Mouse (Mus musculus): Measurements from ENCODE around the gene Shc3. TPM values are rescaled to one million over a fixed set of nuclear protein-coding genes. Genes with fewer than 3 reads are reported as not detected.

The Shc3 gene
- polyA plus RNA-seq, 1 experiment: 1.1 TPM

DNA sequence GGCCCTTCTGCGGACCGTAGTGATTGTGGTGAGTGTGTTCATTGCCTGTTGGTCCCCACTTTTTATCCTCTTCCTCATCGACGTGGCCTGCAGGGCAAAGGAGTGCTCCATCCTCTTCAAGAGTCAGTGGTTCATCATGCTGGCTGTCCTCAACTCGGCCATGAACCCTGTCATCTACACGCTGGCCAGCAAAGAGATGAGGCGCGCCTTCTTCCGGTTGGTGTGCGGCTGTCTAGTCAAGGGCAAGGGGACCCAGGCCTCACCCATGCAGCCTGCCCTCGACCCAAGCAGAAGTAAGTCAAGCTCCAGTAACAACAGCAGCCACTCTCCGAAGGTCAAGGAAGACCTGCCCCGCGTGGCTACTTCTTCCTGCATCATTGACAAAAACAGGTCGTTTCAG, 149.7 kb downstream of the Shc3 start:
- 85% methylated on average over 15 of the region's 15 CpGs for whole genome bisulfite sequencing
- Histone ChIP-seq H3K27me3 (replicated peaks; ENCODE audit: control insufficient read depth, insufficient read depth, low read length) (no peaks in the 10 kb centered on the region), H3K4me1 (ENCODE audit: control insufficient read depth, insufficient read depth, low read length) (no peaks in the 10 kb centered on the region), H3K27ac (ENCODE audit: insufficient read depth, low read depth, low read length) (no peak overlapping the region), H3K36me3 (ENCODE audit: control insufficient read depth, insufficient read depth, low read length) (no peaks in the 10 kb centered on the region), H3K4me3 (ENCODE audit: insufficient read depth, low read depth, low read length) (no peak overlapping the region)
- no peak for DNase-seq
- TF ChIP-seq POLR2A (IDR thresholded peaks at IDR 0.05; ENCODE audit: low read depth, low read length): no peak
- no peak for TF ChIP-seq CTCF (conservative IDR thresholded peaks at IDR 0.05; ENCODE audit: insufficient read depth, insufficient read length, low read depth, low read length)

DNA sequence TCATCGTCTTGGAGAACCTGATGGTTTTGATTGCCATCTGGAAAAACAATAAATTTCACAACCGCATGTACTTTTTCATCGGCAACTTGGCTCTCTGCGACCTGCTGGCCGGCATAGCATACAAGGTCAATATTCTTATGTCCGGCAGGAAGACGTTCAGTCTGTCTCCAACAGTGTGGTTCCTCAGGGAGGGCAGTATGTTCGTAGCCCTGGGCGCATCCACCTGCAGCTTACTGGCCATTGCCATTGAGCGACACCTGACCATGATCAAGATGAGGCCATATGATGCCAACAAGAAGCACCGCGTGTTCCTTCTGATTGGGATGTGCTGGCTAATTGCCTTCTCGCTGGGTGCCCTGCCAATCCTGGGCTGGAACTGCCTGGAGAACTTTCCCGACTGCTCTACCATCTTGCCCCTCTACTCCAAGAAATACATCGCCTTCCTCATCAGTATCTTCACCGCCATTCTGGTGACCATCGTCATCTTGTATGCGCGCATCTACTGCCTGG, 150.2 kb downstream of the Shc3 start:
- no peak overlapping the region for H3K27ac ChIP-seq (ENCODE audit: insufficient read depth, low read depth, low read length)
- DNase-seq: no peak
- no peaks in the 10 kb centered on the region for H3K27me3 ChIP-seq (replicated peaks; ENCODE audit: control insufficient read depth, insufficient read depth, low read length)
- TF ChIP-seq POLR2A (IDR thresholded peaks at IDR 0.05; ENCODE audit: low read depth, low read length) (no peak), CTCF (conservative IDR thresholded peaks at IDR 0.05; ENCODE audit: insufficient read depth, insufficient read length, low read depth, low read length) (no peak)
- no peaks in the 10 kb centered on the region for H3K4me1 ChIP-seq (ENCODE audit: control insufficient read depth, insufficient read depth, low read length)
- no peak overlapping the region for H3K4me3 ChIP-seq (ENCODE audit: insufficient read depth, low read depth, low read length)
- WGBS: 72% methylated on average over 19 of the region's 19 CpGs
- no peaks in the 10 kb centered on the region for H3K36me3 ChIP-seq (ENCODE audit: control insufficient read depth, insufficient read depth, low read length)

DNA sequence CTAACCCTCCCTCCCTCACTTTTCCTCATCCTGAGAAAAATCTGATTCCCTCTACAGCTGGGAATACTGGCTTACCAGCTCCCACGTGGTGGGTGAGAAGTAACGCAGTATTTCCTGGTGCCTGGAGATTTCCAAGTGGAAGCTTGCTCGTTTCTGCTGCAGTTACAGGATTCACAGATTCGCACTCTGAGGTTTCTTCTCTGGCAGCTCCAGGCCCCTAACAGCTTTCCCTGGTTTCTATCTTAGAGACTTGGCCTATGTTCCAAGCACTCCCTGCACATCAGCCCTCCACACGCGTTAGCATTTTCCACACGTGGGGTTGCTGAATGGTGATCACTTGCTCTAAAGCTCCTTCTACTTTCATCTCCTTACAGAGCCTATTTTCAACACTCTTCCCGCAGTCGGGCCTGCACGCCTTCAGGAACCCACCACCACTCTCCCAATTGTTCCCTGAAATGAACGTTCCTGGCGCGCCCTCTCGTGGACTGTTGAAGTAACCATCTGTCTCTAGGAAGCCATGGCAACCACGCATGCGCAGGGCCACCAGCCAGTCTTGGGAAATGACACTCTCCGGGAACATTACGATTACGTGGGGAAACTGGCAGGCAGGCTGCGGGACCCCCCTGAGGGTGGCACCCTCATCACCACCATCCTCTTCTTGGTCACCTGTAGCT, 150.8 kb downstream of the Shc3 start:
- H3K27ac ChIP-seq (ENCODE audit: insufficient read depth, low read depth, low read length): peak overlapping the region; percentile 14; the same call in 1 of the 2 replicates
- 8% methylated on average over 20 of the region's 20 CpGs for WGBS
- DNase-seq: peak; percentile 94
- H3K4me3 ChIP-seq (ENCODE audit: insufficient read depth, low read depth, low read length): no peak overlapping the region
- TF ChIP-seq CTCF (conservative IDR thresholded peaks at IDR 0.05; ENCODE audit: insufficient read depth, insufficient read length, low read depth, low read length) (peak; percentile 94), POLR2A (IDR thresholded peaks at IDR 0.05; ENCODE audit: low read depth, low read length) (no peak)
- no peaks in the 10 kb centered on the region for H3K27me3 ChIP-seq (replicated peaks; ENCODE audit: control insufficient read depth, insufficient read depth, low read length)
- no peaks in the 10 kb centered on the region for H3K4me1 ChIP-seq (ENCODE audit: control insufficient read depth, insufficient read depth, low read length)
- no peaks in the 10 kb centered on the region for H3K36me3 ChIP-seq (ENCODE audit: control insufficient read depth, insufficient read depth, low read length)

DNA sequence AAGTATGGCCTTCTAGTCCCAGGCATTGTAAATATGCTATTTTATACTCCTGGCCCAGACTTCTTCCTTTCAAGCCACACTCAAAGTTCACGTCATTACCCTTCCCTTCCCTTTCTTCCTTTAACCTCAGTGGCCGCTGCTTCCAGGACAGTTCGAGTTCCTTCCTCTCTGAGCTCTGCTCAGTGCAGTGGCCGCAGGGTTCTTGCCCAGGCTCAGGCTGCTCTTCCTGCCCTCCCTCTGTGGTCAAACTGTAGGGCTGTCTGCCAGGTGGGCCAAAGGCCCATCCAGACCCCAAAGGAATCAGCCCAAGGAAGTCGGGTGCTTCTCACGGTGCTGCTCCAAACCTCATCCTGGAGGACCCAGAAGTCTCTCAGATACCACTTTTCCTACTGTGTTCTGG, 151.4 kb downstream of the Shc3 start:
- H3K4me3 ChIP-seq (ENCODE audit: insufficient read depth, low read depth, low read length): no peak overlapping the region
- TF ChIP-seq CTCF (conservative IDR thresholded peaks at IDR 0.05; ENCODE audit: insufficient read depth, insufficient read length, low read depth, low read length): no peak
- no peak for TF ChIP-seq POLR2A (IDR thresholded peaks at IDR 0.05; ENCODE audit: low read depth, low read length)
- no peaks in the 10 kb centered on the region for H3K4me1 ChIP-seq (ENCODE audit: control insufficient read depth, insufficient read depth, low read length)
- DNase-seq: peak; percentile 53
- H3K36me3 ChIP-seq (ENCODE audit: control insufficient read depth, insufficient read depth, low read length): no peaks in the 10 kb centered on the region
- peak overlapping the region; percentile 25; the same call in 1 of the 2 replicates for H3K27ac ChIP-seq (ENCODE audit: insufficient read depth, low read depth, low read length)
- WGBS: 57% methylated on average over 6 of the region's 6 CpGs
- no peaks in the 10 kb centered on the region for H3K27me3 ChIP-seq (replicated peaks; ENCODE audit: control insufficient read depth, insufficient read depth, low read length)

DNA sequence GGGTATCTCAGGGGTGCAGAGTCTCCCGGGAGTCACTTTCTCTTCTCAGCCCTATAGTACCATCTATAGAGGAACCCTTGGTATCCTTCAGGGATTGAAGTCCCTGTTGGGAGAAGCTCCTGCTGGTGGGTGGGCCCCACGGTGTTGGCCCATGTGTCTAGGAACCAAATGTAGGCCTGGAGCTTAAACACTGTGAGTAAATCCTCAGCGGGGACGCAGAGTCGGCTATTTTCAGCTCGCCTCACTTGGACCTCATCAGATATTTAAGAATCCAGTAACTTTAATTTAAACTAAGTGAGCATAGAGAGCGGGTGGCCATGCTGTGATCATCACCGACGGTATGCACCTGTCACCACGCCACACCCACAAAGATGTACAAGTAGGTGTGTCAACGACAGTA, 152.5 kb downstream of the Shc3 start:
- H3K27me3 ChIP-seq (replicated peaks; ENCODE audit: control insufficient read depth, insufficient read depth, low read length): no peaks in the 10 kb centered on the region
- 84% methylated on average over 11 of the region's 11 CpGs for WGBS
- TF ChIP-seq POLR2A (IDR thresholded peaks at IDR 0.05; ENCODE audit: low read depth, low read length) (no peak), CTCF (conservative IDR thresholded peaks at IDR 0.05; ENCODE audit: insufficient read depth, insufficient read length, low read depth, low read length) (no peak)
- H3K4me1 ChIP-seq (ENCODE audit: control insufficient read depth, insufficient read depth, low read length): no peaks in the 10 kb centered on the region
- DNase-seq: no peak
- H3K27ac ChIP-seq (ENCODE audit: insufficient read depth, low read depth, low read length): no peak overlapping the region
- H3K36me3 ChIP-seq (ENCODE audit: control insufficient read depth, insufficient read depth, low read length): no peaks in the 10 kb centered on the region
- H3K4me3 ChIP-seq (ENCODE audit: insufficient read depth, low read depth, low read length): no peak overlapping the region

DNA sequence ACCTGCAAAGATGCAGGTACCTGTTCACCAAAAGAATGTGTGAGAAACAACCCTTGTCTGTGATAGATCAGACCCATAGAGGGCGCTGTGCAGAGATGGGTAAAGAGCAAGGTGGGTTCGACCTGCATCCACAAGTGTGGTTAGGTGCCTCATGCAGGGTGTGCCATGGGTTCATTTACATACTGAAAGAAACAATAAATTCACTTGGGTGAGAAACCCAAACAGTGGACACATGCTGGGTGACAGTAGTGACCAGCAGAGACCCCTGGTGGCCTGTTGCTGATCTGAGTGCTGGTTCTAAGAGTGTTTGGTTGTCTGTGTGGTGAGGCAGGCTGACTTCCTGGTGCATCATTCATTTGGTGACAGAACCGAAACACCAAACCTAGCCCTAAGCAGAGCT, 155.8 kb downstream of the Shc3 start:
- Histone ChIP-seq H3K27ac (ENCODE audit: insufficient read depth, low read depth, low read length) (no peak overlapping the region), H3K4me3 (ENCODE audit: insufficient read depth, low read depth, low read length) (no peak overlapping the region), H3K36me3 (ENCODE audit: control insufficient read depth, insufficient read depth, low read length) (no peaks in the 10 kb centered on the region), H3K4me1 (ENCODE audit: control insufficient read depth, insufficient read depth, low read length) (no peaks in the 10 kb centered on the region), H3K27me3 (replicated peaks; ENCODE audit: control insufficient read depth, insufficient read depth, low read length) (0 out of 2 replicates have a peak, but pooled peaks cover 1% of the 10 kb centered on the region)
- TF ChIP-seq CTCF (conservative IDR thresholded peaks at IDR 0.05; ENCODE audit: insufficient read depth, insufficient read length, low read depth, low read length) (peak; percentile 45; the same call in 1 of the 2 replicates), POLR2A (IDR thresholded peaks at IDR 0.05; ENCODE audit: low read depth, low read length) (no peak)
- 53% methylated on average over 3 of the region's 3 CpGs for WGBS
- peak; percentile 37 for DNase-seq

DNA sequence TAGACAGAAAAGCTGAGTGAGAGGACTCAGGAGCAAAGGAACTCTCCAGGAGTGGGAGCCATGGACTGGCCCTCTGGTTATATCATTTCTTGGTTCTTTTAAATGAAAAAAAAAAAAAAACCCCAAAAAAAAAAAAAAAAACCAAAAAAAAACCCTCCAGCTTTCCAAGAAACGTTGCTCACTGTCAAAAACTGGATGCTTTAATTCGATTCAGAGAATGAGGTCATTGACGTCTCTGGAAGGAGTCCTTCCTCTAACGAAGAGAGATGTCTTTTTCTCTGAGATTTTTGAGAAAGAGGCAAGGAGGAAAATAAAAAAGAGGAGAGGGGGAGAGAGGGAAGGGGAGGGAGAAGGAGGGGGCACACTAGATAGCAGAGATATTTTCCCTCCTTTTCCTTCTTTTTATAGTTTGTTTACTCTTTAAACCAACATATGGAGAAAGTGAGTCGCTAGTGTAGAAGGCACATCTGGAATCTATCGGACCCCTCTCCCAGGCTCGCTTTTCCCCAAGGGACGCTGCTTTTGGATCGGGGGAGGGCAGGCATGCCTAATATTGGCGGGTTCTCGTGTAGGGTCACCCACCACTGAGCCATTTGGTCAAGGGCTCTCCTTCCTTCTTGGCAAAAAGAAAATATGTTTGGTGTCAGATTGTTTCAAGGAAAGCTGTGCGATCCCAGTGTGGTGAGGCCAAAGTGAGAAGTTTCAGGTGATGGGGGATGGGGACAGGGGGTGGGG, 157.4 kb downstream of the Shc3 start:
- TF ChIP-seq CTCF (conservative IDR thresholded peaks at IDR 0.05; ENCODE audit: insufficient read depth, insufficient read length, low read depth, low read length) (no peak), POLR2A (IDR thresholded peaks at IDR 0.05; ENCODE audit: low read depth, low read length) (no peak)
- H3K36me3 ChIP-seq (ENCODE audit: control insufficient read depth, insufficient read depth, low read length): no peaks in the 10 kb centered on the region
- no peaks in the 10 kb centered on the region for H3K4me1 ChIP-seq (ENCODE audit: control insufficient read depth, insufficient read depth, low read length)
- peak overlapping the region; percentile 31 for H3K4me3 ChIP-seq (ENCODE audit: insufficient read depth, low read depth, low read length)
- H3K27ac ChIP-seq (ENCODE audit: insufficient read depth, low read depth, low read length): no peak overlapping the region
- H3K27me3 ChIP-seq (replicated peaks; ENCODE audit: control insufficient read depth, insufficient read depth, low read length): 0 out of 2 replicates have a peak, but pooled peaks cover 1% of the 10 kb centered on the region
- 46% methylated on average over 12 of the region's 12 CpGs for WGBS
- DNase-seq: no peak

Measured in kidney, adult 2 months (tissue).